Mouse (Mus musculus) stomach, embryonic 15.5 days (tissue): ENCODE measurements around the gene Smg9. TPM values are rescaled to one million over a fixed set of nuclear protein-coding genes. Genes with fewer than 3 reads are reported as not detected.

ENCODE experiments used
- ATAC-seq: fragments of 200-750 bp; cut with Nextera tagmentation; 2 replicates; pipeline ENCODE4 v1.8.0; 2017; ENCODE audit warnings: low read depth, moderate number of reproducible peaks, moderate TSS enrichment; ENCODE audit not compliant: insufficient read depth, low FRiP score
- H3K27ac ChIP-seq: fragments of 300-500 bp; sonication (generic); 2 replicates; pipeline ENCODE4 v1.5.1; 2015; ENCODE audit warnings: mild to moderate bottlenecking, inconsistent platforms
- H3K27me3 ChIP-seq: fragments of 300-500 bp; sonication (generic); replicated peaks from 2 replicates; pipeline ENCODE4 v1.6.1; 2015; ENCODE audit warnings: inconsistent platforms
- H3K36me3 ChIP-seq: fragments of 300-500 bp; sonication (generic); 2 replicates; pipeline ENCODE4 v1.6.1; 2015; ENCODE audit warnings: inconsistent platforms
- H3K4me1 ChIP-seq: fragments of 300-500 bp; sonication (generic); 2 replicates; pipeline ENCODE4 v1.6.1; 2015; ENCODE audit warnings: inconsistent platforms
- H3K4me2 ChIP-seq: fragments of 300-500 bp; sonication (generic); 2 replicates; pipeline ENCODE4 v1.6.1; 2015; ENCODE audit warnings: mild to moderate bottlenecking, inconsistent platforms
- H3K4me3 ChIP-seq: fragments of 300-500 bp; sonication (generic); replicated peaks from 2 replicates; pipeline ENCODE4 v1.5.1; 2015; ENCODE audit warnings: inconsistent platforms
- H3K9ac ChIP-seq: fragments of 300-500 bp; sonication (generic); 2 replicates; pipeline ENCODE4 v1.6.1; 2015; ENCODE audit warnings: inconsistent platforms
- H3K9me3 ChIP-seq: fragments of 300-500 bp; sonication (generic); 2 replicates; pipeline ENCODE4 v1.6.1; 2016; ENCODE audit warnings: inconsistent platforms
- WGBS: fragments of 180-500 bp; shearing (Covaris S2); methylation state at CpG from one replicate; pipeline ENCODE4 v1.1.7; 2015; 5-methylcytosine and 5-hydroxymethylcytosine counted together
- polyA plus RNA-seq: library from polyadenylated mRNA; unstranded; fragments of >200 nt; fragmentation: Nextera tagmentation; extraction: Ambion mirVana; gene quantifications from 2 replicates; pipeline ENCODE4 v1.2.1, GENCODE M21; 2015

The Smg9 gene
- polyA plus RNA-seq, 1 experiment from 2014 or later, result 20.9 TPM

GRCm38 (mm10) chr7:24419579-24419978 is 20.2 kb downstream of the Smg9 start:
- no peak for ATAC-seq
- 84% methylated on average over 8 of the region's 8 CpGs for WGBS
- H3K27ac ChIP-seq, result no peak overlapping the region

GRCm38 (mm10) chr7:24421648-24422047 is 22.2 kb downstream of the Smg9 start:
- Histone ChIP-seq H3K9me3 (no peaks in the 10 kb centered on the region), H3K27me3 (no peaks in the 10 kb centered on the region), H3K4me3 (no peak overlapping the region), H3K9ac (no peak overlapping the region), H3K4me2 (no peak overlapping the region), H3K36me3 (peaks cover 21% of the 10 kb centered on the region), H3K4me1 (no peaks in the 10 kb centered on the region), H3K27ac (no peak overlapping the region)
- WGBS, result 80% methylated on average over 7 of the region's 7 CpGs
- no peak for ATAC-seq

More at GRCm38 (mm10) chr7:24419579-24419978, 20.2 kb downstream of the Smg9 start:
- H3K9ac ChIP-seq, result no peak overlapping the region
- no peak overlapping the region for H3K4me2 ChIP-seq
- no peaks in the 10 kb centered on the region for H3K4me1 ChIP-seq
- no peaks in the 10 kb centered on the region for H3K9me3 ChIP-seq
- no peak overlapping the region for H3K4me3 ChIP-seq
- H3K36me3 ChIP-seq, result peaks cover 21% of the 10 kb centered on the region
- H3K27me3 ChIP-seq, result no peaks in the 10 kb centered on the region

DNA sequence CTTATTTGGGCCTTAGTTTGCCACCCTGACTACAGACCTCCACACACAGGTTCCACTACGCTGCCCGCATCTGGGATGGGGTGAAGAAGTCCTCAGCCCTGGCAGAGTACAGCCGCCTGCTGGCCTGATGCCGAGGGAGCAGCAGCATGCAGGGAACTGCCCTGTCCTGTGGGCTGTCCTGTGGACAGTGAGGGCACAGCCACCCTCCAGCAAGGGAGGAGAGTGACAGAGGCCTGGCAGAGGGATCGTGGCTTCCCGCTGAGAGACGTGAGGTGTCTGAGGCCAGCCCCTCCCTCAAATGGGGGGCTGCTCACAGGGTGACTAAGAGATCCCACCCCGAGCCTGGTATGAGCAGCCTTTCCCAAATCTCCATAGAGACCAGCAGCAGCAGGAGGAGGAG is 22.8 kb downstream of the Smg9 start:
- 72% methylated on average over 8 of the region's 8 CpGs for WGBS
- H3K4me3 ChIP-seq, result no peak overlapping the region
- peak; percentile 25; the same call in 1 of the 2 replicates for ATAC-seq
- no peaks in the 10 kb centered on the region for H3K4me1 ChIP-seq
- no peak overlapping the region for H3K27ac ChIP-seq
- no peak overlapping the region for H3K9ac ChIP-seq
- H3K9me3 ChIP-seq, result no peaks in the 10 kb centered on the region
- no peak overlapping the region for H3K4me2 ChIP-seq
- no peaks in the 10 kb centered on the region for H3K27me3 ChIP-seq
- H3K36me3 ChIP-seq, result peaks cover 18% of the 10 kb centered on the region

DNA sequence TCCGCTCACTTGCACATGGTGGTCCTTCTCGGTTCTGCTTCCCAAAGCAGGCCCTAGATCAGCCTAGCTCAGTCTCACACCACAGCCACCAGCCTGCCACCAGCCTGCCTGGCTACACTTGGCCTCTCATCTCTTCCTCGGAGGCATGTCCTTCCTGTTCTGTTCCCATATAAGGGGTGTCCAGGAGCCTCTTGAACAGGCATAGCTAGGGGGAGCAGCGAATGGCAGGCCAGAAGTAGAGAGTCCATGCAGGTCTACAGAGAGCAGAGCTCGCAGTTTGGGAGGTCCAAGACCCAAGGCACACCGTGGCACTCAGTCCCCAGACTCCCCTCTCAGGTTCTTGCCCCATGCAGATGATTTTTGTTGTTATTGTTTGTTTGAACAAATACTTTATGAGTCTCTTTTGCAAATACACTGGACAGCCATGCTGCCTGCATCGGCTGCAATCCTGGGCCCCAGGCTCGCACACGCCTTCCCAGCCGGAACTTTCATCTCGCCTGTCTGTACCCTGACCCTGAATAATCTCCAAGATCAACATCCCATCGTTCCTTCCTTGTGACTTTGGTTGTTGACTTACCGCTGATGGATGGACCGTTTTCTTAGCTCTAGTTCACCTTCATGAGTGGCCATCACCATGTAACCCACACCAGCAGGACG is 23.8 kb downstream of the Smg9 start:
- no peak overlapping the region for H3K4me2 ChIP-seq
- H3K4me1 ChIP-seq, result no peaks in the 10 kb centered on the region
- H3K27me3 ChIP-seq, result no peaks in the 10 kb centered on the region
- no peak overlapping the region for H3K9ac ChIP-seq
- H3K27ac ChIP-seq, result no peak overlapping the region
- peaks cover 15% of the 10 kb centered on the region; the same call in 1 of the 2 replicates for H3K36me3 ChIP-seq
- no peak for ATAC-seq
- H3K4me3 ChIP-seq, result no peak overlapping the region
- no peaks in the 10 kb centered on the region for H3K9me3 ChIP-seq
- WGBS, result 77% methylated on average over 15 of the region's 15 CpGs

DNA sequence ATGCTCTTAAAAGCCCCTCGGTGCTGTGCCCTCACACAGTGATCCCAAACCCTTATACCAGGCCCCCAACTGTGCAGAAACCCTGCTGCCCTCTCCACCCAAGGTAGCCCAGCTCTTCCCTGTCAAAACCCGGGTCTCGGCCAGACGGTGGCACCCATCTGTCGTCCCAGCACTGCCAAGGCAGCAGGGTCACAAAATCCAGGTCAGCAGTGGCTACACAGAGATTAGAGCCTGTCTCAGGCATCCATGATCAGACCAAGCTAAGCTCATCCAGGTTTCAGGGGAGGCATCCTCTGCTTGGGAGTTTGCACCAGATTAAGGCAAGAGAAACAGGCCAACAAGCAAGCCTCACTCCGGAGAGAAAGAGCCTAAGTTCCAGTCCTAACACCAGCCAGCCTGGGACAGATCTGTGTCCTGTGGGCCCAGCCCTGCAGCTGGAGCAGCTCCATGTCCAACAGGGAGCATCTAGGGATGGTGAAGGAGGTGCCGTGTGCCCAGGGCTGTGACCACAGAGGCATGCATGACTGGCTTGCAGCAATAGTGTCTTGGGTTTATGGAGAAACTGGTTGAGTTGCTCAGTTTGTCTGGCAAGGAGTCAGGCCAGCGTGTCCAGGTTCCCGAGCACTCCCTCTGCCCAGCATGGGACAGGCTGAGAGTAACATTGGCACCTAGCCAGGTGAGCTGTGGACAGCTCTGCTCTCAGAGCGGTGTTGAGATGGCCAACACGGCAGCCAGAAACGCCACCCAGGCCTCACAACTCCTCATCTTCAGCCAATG is 24.7 kb downstream of the Smg9 start:
- H3K27me3 ChIP-seq, result no peaks in the 10 kb centered on the region
- H3K4me2 ChIP-seq, result no peak overlapping the region
- H3K9ac ChIP-seq, result no peak overlapping the region
- no peak for ATAC-seq
- H3K4me1 ChIP-seq, result no peaks in the 10 kb centered on the region
- no peak overlapping the region for H3K27ac ChIP-seq
- WGBS, result 75% methylated on average over 12 of the region's 12 CpGs
- no peak overlapping the region for H3K4me3 ChIP-seq
- no peaks in the 10 kb centered on the region for H3K9me3 ChIP-seq
- peaks cover 15% of the 10 kb centered on the region; the same call in 1 of the 2 replicates for H3K36me3 ChIP-seq

DNA sequence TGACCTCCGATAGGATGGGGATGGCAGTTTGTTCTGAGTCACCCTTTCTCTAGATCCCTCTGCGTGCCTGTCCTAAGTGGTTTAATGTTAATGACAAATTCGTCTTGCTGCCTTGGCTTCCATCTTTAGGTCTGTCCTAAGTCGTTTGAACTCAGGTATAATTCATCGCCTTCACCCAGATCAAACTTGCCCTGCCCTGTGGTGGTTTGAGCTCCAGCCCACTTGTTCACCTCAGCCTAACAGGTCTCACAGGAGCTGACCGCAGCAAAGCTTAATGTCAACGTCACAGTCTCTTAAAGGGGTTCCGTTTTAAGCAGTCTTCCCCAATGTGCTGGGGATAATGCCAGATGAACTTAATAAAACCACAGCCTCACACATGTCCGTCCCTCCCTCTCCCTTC is 26.5 kb downstream of the Smg9 start:
- Histone ChIP-seq H3K4me3 (no peak overlapping the region), H3K9me3 (no peaks in the 10 kb centered on the region), H3K4me2 (no peak overlapping the region), H3K36me3 (peaks cover 9% of the 10 kb centered on the region; the same call in 1 of the 2 replicates), H3K27me3 (no peaks in the 10 kb centered on the region), H3K4me1 (no peaks in the 10 kb centered on the region), H3K27ac (no peak overlapping the region), H3K9ac (no peak overlapping the region)
- WGBS, result 69% methylated on average over 9 of the region's 9 CpGs
- ATAC-seq, result no peak

DNA sequence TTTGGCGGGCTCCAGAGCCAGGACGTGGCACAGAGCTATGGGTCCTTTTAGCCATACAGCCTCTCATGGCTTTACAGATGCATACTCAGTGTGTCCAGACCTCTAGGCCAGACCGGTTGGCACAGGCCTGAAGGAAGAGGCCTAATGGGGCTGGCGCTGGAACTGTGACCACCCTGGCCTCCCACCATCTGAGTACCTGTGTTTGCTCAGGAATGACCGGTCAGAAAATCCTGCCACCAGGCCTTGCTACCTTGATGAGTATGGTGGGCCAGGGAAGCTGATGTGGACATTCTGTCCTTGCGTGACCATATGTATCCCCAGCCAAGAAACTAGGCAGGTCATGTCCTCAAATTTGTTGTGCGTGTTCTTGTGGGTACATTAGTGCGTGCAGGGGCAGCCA is 27.7 kb downstream of the Smg9 start:
- Histone ChIP-seq H3K4me3 (no peak overlapping the region), H3K27ac (no peak overlapping the region), H3K27me3 (no peaks in the 10 kb centered on the region), H3K36me3 (peaks cover 2% of the 10 kb centered on the region; the same call in 1 of the 2 replicates), H3K9ac (no peak overlapping the region), H3K4me2 (no peak overlapping the region), H3K9me3 (no peaks in the 10 kb centered on the region), H3K4me1 (no peaks in the 10 kb centered on the region)
- ATAC-seq, result no peak
- WGBS, result 90% methylated on average over 8 of the region's 8 CpGs

DNA sequence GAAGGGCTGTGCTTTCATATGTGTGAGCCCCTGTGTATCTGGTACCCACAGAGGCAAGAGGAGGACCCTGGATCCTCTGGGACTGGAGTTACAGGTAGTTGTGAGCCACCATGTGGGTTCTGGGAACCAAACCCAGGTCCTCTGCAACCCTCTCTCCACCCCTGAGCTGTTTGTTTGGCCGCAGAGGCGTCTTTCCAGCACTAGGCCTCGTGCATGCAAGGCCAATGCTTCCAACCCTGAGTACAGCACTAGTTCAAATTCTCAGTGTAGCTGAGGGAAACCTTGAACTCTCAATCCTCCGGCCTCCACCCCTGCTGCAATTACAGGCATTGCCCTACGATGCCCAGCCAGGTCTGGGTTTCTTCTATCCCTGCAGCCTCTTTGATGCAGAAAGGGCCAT is 29.3 kb downstream of the Smg9 start:
- H3K27me3 ChIP-seq, result peaks cover 9% of the 10 kb centered on the region
- H3K9me3 ChIP-seq, result no peaks in the 10 kb centered on the region
- no peak overlapping the region for H3K4me2 ChIP-seq
- no peak for ATAC-seq
- no peaks in the 10 kb centered on the region for H3K4me1 ChIP-seq
- H3K36me3 ChIP-seq, result no peaks in the 10 kb centered on the region
- no peak overlapping the region for H3K4me3 ChIP-seq
- H3K27ac ChIP-seq, result no peak overlapping the region
- 90% methylated on average over 5 of the region's 5 CpGs for WGBS
- H3K9ac ChIP-seq, result no peak overlapping the region

- H3K27ac ChIP-seq, result no peak overlapping the region
Observed at GRCm38 (mm10) chr7:24429413-24430112, 30.1 kb downstream of the Smg9 start.

GRCm38 (mm10) chr7:24430551-24431345 is 31.3 kb downstream of the Smg9 start:
- Histone ChIP-seq H3K36me3 (no peaks in the 10 kb centered on the region), H3K4me3 (no peak overlapping the region), H3K27ac (no peak overlapping the region), H3K4me1 (no peaks in the 10 kb centered on the region), H3K4me2 (no peak overlapping the region), H3K9ac (no peak overlapping the region), H3K27me3 (peaks cover 9% of the 10 kb centered on the region), H3K9me3 (no peaks in the 10 kb centered on the region)
- ATAC-seq, result no peak
- whole genome bisulfite sequencing, result 90% methylated on average over 15 of the region's 15 CpGs

More at GRCm38 (mm10) chr7:24429413-24430112, 30.1 kb downstream of the Smg9 start:
- WGBS, result 49% methylated on average over 16 of the region's 16 CpGs
- Histone ChIP-seq H3K36me3 (no peaks in the 10 kb centered on the region), H3K27me3 (peaks cover 9% of the 10 kb centered on the region), H3K9me3 (no peaks in the 10 kb centered on the region), H3K4me3 (no peak overlapping the region), H3K4me1 (no peaks in the 10 kb centered on the region), H3K9ac (no peak overlapping the region), H3K4me2 (no peak overlapping the region)
- ATAC-seq, result no peak

GRCm38 (mm10) chr7:24431713-24432112 is 32.3 kb downstream of the Smg9 start:
- no peak overlapping the region for H3K9ac ChIP-seq
- 37% methylated on average over 11 of the region's 11 CpGs for WGBS
- ATAC-seq, result no peak
- H3K4me1 ChIP-seq, result no peaks in the 10 kb centered on the region
- peaks cover 9% of the 10 kb centered on the region for H3K27me3 ChIP-seq
- H3K4me2 ChIP-seq, result no peak overlapping the region
- H3K9me3 ChIP-seq, result no peaks in the 10 kb centered on the region
- no peak overlapping the region for H3K27ac ChIP-seq
- H3K4me3 ChIP-seq, result no peak overlapping the region
- H3K36me3 ChIP-seq, result no peaks in the 10 kb centered on the region
